Comparison of ENCODE assay signal across 23 mouse cellular contexts in the genomic region with DNA sequence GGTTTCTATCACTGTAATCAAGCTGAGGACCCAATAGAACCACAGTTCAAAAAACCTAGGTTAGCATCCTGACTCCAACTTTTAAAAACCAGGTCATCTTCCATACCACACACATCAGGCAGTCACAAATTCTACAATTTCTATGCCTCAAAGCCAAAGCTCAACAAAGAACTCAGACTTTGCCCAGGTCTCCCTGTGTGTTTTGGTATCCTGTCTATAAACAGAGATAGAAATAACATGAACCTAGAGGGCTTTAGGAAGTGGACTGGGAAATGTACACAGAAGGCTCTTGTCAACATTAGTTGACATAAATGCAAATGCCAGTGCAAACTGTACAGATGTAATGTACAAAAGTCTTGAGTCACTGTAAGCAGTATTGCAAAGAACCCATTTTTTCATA. TPM values are rescaled to one million over a fixed set of nuclear protein-coding genes. Genes with fewer than 3 reads are reported as not detected.
A peak's percentile ranks its signal among the peaks of the same experiment; 100 is the strongest.
DNase-seq lines count a peak whose midpoint lies in the region; ATAC-seq and TF ChIP-seq lines count a peak whose summit lies in the region.
"Had no signal": no experiment of that assay in that cellular context is flagged by ENCODE, and none has a peak within 500 bp of the region (broad histone marks: within the 10 kb centered on the region; RNA-seq: fewer than 3 reads in every experiment).

No protein-coding gene starts in this region.

- no peak overlapping the region for H3K4me3 ChIP-seq in hindbrain, embryonic 11.5 days (ENCODE audit: low read depth, low read length)
- no peak overlapping the region for H3K4me3 ChIP-seq in hindbrain, embryonic 14.5 days (replicated peaks; ENCODE audit: low read length)
- no peak overlapping the region for H3K4me3 ChIP-seq in liver, embryonic 15.5 days (replicated peaks)
- no peak overlapping the region for H3K4me3 ChIP-seq in liver, embryonic 11.5 days (ENCODE audit: low read depth, low read length)
- H3K4me3 ChIP-seq in liver, embryonic 16.5 days (ENCODE audit: low read depth, low read length): no peak overlapping the region
- no peak overlapping the region for H3K4me3 ChIP-seq in liver, postnatal 0 days (ENCODE audit: low read depth, low read length)
- no peak overlapping the region for H3K4me3 ChIP-seq in midbrain, embryonic 11.5 days (ENCODE audit: low read depth, low read length)
- no peak overlapping the region for H3K4me3 ChIP-seq in midbrain, postnatal 0 days (ENCODE audit: low read depth, low read length)

- ATAC-seq in hindbrain, embryonic 11.5 days (ENCODE audit: low FRiP score): no peak
- ATAC-seq in hindbrain, embryonic 14.5 days (ENCODE audit: low FRiP score): no peak
- peak; percentile 25; the same call in 1 of the 2 replicates for ATAC-seq in liver, embryonic 15.5 days (ENCODE audit: insufficient read depth)
- ATAC-seq in liver, embryonic 11.5 days (replicated peaks; ENCODE audit: low FRiP score): no peak
- peak; percentile 64 for ATAC-seq in liver, embryonic 16.5 days (ENCODE audit: low read depth)
- no peak for ATAC-seq in liver, postnatal 0 days
- ATAC-seq in midbrain, embryonic 11.5 days (ENCODE audit: low FRiP score): no peak
- ATAC-seq in midbrain, postnatal 0 days (ENCODE audit: low FRiP score): no peak
- ATAC-seq: activated CD4-positive, CD25-positive, alpha-beta regulatory T cell, adult 4 months; CD4-positive, CD25-positive, alpha-beta regulatory T cell, adult 4 months; Patski had no signal

- DNase-seq in hindbrain, embryonic 11.5 days (ENCODE audit: low spot score): no peak
- no peak for DNase-seq in hindbrain, embryonic 14.5 days (ENCODE audit: low spot score)
- DNase-seq in liver, embryonic 11.5 days (ENCODE audit: low spot score): no peak
- DNase-seq in liver, postnatal 0 days: no peak
- DNase-seq in midbrain, embryonic 11.5 days (ENCODE audit: low spot score, missing footprints): peak; percentile 75
- DNase-seq in midbrain, postnatal 0 days (ENCODE audit: low spot score): no peak
- DNase-seq: adrenal gland, adult 2 months; adrenal gland, adult 8-10 months; adrenal gland, postnatal 10 days; adrenal gland, postnatal 14 days; adrenal gland, postnatal 25 days; adrenal gland, postnatal 36 days; B cell, adult 2 months; cerebellum, adult 11 months; cerebellum, adult 11-12 months had no signal

- no peak overlapping the region for H3K9ac ChIP-seq in hindbrain, embryonic 11.5 days (ENCODE audit: low read depth, low read length)
- no peak overlapping the region for H3K9ac ChIP-seq in hindbrain, embryonic 14.5 days
- H3K9ac ChIP-seq in liver, embryonic 15.5 days: no peak overlapping the region
- no peak overlapping the region for H3K9ac ChIP-seq in liver, embryonic 11.5 days (ENCODE audit: low read depth, low read length)
- H3K9ac ChIP-seq in liver, embryonic 16.5 days (ENCODE audit: low read depth, low read length): no peak overlapping the region
- no peak overlapping the region for H3K9ac ChIP-seq in liver, postnatal 0 days (replicated peaks)
- H3K9ac ChIP-seq in midbrain, embryonic 11.5 days (ENCODE audit: low read length): no peak overlapping the region
- no peak overlapping the region for H3K9ac ChIP-seq in midbrain, postnatal 0 days (replicated peaks; ENCODE audit: low read length, poor library complexity, severe bottlenecking)

- H3K27me3 ChIP-seq in hindbrain, embryonic 11.5 days (ENCODE audit: control insufficient read depth, insufficient read depth, low read length): no peaks in the 10 kb centered on the region
- H3K27me3 ChIP-seq in hindbrain, embryonic 14.5 days (ENCODE audit: control insufficient read depth, insufficient read depth, low read length): no peaks in the 10 kb centered on the region
- H3K27me3 ChIP-seq in liver, embryonic 15.5 days: no peaks in the 10 kb centered on the region
- no peaks in the 10 kb centered on the region for H3K27me3 ChIP-seq in liver, embryonic 11.5 days (replicated peaks; ENCODE audit: control insufficient read depth, insufficient read depth, low read length)
- no peaks in the 10 kb centered on the region for H3K27me3 ChIP-seq in liver, embryonic 16.5 days (ENCODE audit: control insufficient read depth, insufficient read depth, low read depth, low read length)
- no peaks in the 10 kb centered on the region for H3K27me3 ChIP-seq in liver, postnatal 0 days (ENCODE audit: insufficient read depth, low read length)
- no peaks in the 10 kb centered on the region for H3K27me3 ChIP-seq in midbrain, embryonic 11.5 days (ENCODE audit: control insufficient read depth, insufficient read depth, low read length)
- no peaks in the 10 kb centered on the region for H3K27me3 ChIP-seq in midbrain, postnatal 0 days (ENCODE audit: insufficient read depth, low read length)
- H3K27me3 ChIP-seq: CH12.LX had no signal

- H3K4me1 ChIP-seq in hindbrain, embryonic 11.5 days (replicated peaks; ENCODE audit: control insufficient read depth, insufficient read depth, low read length): 0 out of 2 replicates have a peak, but pooled peaks cover 2% of the 10 kb centered on the region
- H3K4me1 ChIP-seq in hindbrain, embryonic 14.5 days (replicated peaks; ENCODE audit: control insufficient read depth, insufficient read depth, low read length): peaks cover 39% of the 10 kb centered on the region
- H3K4me1 ChIP-seq in liver, embryonic 15.5 days (replicated peaks): no peaks in the 10 kb centered on the region
- H3K4me1 ChIP-seq in liver, embryonic 11.5 days (replicated peaks; ENCODE audit: control insufficient read depth, insufficient read depth, low read length): no peaks in the 10 kb centered on the region
- H3K4me1 ChIP-seq in liver, embryonic 16.5 days (ENCODE audit: control insufficient read depth, low read depth, low read length): no peaks in the 10 kb centered on the region
- 0 out of 2 replicates have a peak, but pooled peaks cover 4% of the 10 kb centered on the region for H3K4me1 ChIP-seq in liver, postnatal 0 days (ENCODE audit: insufficient read depth)
- peaks cover 22% of the 10 kb centered on the region for H3K4me1 ChIP-seq in midbrain, embryonic 11.5 days (ENCODE audit: control insufficient read depth, insufficient read depth, low read length)
- H3K4me1 ChIP-seq in midbrain, postnatal 0 days (ENCODE audit: insufficient read depth, low read length): 0 out of 2 replicates have a peak, but pooled peaks cover 5% of the 10 kb centered on the region

- no peak for TF ChIP-seq CTCF in liver, postnatal 0 days (IDR thresholded peaks at IDR 0.05; ENCODE audit: low read depth)
- no peak for TF ChIP-seq CTCF in midbrain, postnatal 0 days (IDR thresholded peaks at IDR 0.05)

- H3K9me3 ChIP-seq in hindbrain, embryonic 11.5 days (ENCODE audit: control insufficient read depth, low read length): no peaks in the 10 kb centered on the region
- no peaks in the 10 kb centered on the region for H3K9me3 ChIP-seq in hindbrain, embryonic 14.5 days (ENCODE audit: control insufficient read depth, low read length)
- H3K9me3 ChIP-seq in liver, embryonic 15.5 days (replicated peaks): no peaks in the 10 kb centered on the region
- no peaks in the 10 kb centered on the region for H3K9me3 ChIP-seq in liver, embryonic 11.5 days (ENCODE audit: control insufficient read depth, low read length)
- H3K9me3 ChIP-seq in liver, embryonic 16.5 days (replicated peaks; ENCODE audit: control insufficient read depth, low read length): no peaks in the 10 kb centered on the region
- H3K9me3 ChIP-seq in liver, postnatal 0 days (ENCODE audit: low read length): no peaks in the 10 kb centered on the region
- H3K9me3 ChIP-seq in midbrain, embryonic 11.5 days (ENCODE audit: control insufficient read depth, low read length): no peaks in the 10 kb centered on the region
- no peaks in the 10 kb centered on the region for H3K9me3 ChIP-seq in midbrain, postnatal 0 days (ENCODE audit: low read length)
- H3K9me3 ChIP-seq: G1E had no signal

- H3K4me2 ChIP-seq in hindbrain, embryonic 11.5 days (replicated peaks; ENCODE audit: low read depth, low read length): no peak overlapping the region
- H3K4me2 ChIP-seq in hindbrain, embryonic 14.5 days (replicated peaks): no peak overlapping the region
- H3K4me2 ChIP-seq in liver, embryonic 15.5 days: no peak overlapping the region
- no peak overlapping the region for H3K4me2 ChIP-seq in liver, embryonic 11.5 days
- no peak overlapping the region for H3K4me2 ChIP-seq in liver, embryonic 16.5 days (ENCODE audit: low read depth, low read length)
- no peak overlapping the region for H3K4me2 ChIP-seq in liver, postnatal 0 days (ENCODE audit: low read depth, low read length)
- H3K4me2 ChIP-seq in midbrain, embryonic 11.5 days: no peak overlapping the region
- H3K4me2 ChIP-seq in midbrain, postnatal 0 days (ENCODE audit: low read depth, low read length, poor library complexity, severe bottlenecking): no peak overlapping the region

- no peaks in the 10 kb centered on the region for H3K36me3 ChIP-seq in hindbrain, embryonic 11.5 days (ENCODE audit: control insufficient read depth, insufficient read depth, low read length)
- H3K36me3 ChIP-seq in hindbrain, embryonic 14.5 days (replicated peaks; ENCODE audit: control insufficient read depth, insufficient read depth): no peaks in the 10 kb centered on the region
- H3K36me3 ChIP-seq in liver, embryonic 15.5 days (replicated peaks): no peaks in the 10 kb centered on the region
- H3K36me3 ChIP-seq in liver, embryonic 11.5 days (ENCODE audit: control insufficient read depth, insufficient read depth, low read length): no peaks in the 10 kb centered on the region
- no peaks in the 10 kb centered on the region for H3K36me3 ChIP-seq in liver, embryonic 16.5 days (ENCODE audit: control insufficient read depth, insufficient read depth)
- no peaks in the 10 kb centered on the region for H3K36me3 ChIP-seq in liver, postnatal 0 days (replicated peaks; ENCODE audit: insufficient read depth, low read length)
- H3K36me3 ChIP-seq in midbrain, embryonic 11.5 days (ENCODE audit: control insufficient read depth, insufficient read depth, low read length): no peaks in the 10 kb centered on the region
- no peaks in the 10 kb centered on the region for H3K36me3 ChIP-seq in midbrain, postnatal 0 days (ENCODE audit: insufficient read depth, low read length)
- H3K36me3 ChIP-seq: G1E had no signal

- TF ChIP-seq EP300 in liver, postnatal 0 days (IDR thresholded peaks at IDR 0.05; ENCODE audit: low read depth): no peak

- peak overlapping the region; percentile 27; the same call in 1 of the 2 replicates for H3K27ac ChIP-seq in hindbrain, embryonic 11.5 days (ENCODE audit: low read depth, low read length)
- H3K27ac ChIP-seq in hindbrain, embryonic 14.5 days: no peak overlapping the region
- H3K27ac ChIP-seq in liver, embryonic 15.5 days (replicated peaks): no peak overlapping the region
- no peak overlapping the region for H3K27ac ChIP-seq in liver, embryonic 11.5 days (ENCODE audit: low read depth, low read length)
- H3K27ac ChIP-seq in liver, embryonic 16.5 days (ENCODE audit: low read length): no peak overlapping the region
- no peak overlapping the region for H3K27ac ChIP-seq in liver, postnatal 0 days (ENCODE audit: low read depth)
- no peak overlapping the region for H3K27ac ChIP-seq in midbrain, embryonic 11.5 days (ENCODE audit: low read depth, low read length)
- H3K27ac ChIP-seq in midbrain, postnatal 0 days (ENCODE audit: low read depth, low read length): no peak overlapping the region

RNA-seq across cellular contexts. Expression of a gene that starts 13.5 kb away (rescaled TPM):
- 12.7 and 15.5 TPM in 2 replicates for polyA plus RNA-seq in hindbrain, embryonic 11.5 days (2014; fragmentation: Nextera tagmentation; extraction: Ambion mirVana)
- polyA plus RNA-seq in hindbrain, embryonic 14.5 days (2014; fragmentation: Nextera tagmentation; extraction: Ambion mirVana): 17.5 and 18.7 TPM in 2 replicates
- polyA plus RNA-seq in liver, embryonic 15.5 days (2015; fragmentation: Nextera tagmentation; extraction: Ambion mirVana): 0.06 and 0.07 TPM in 2 replicates
- 1.2 and 1.5 TPM in 2 replicates for polyA plus RNA-seq in liver, embryonic 11.5 days (2014; fragmentation: Nextera tagmentation; extraction: Ambion mirVana)
- 0.05 and 0.06 TPM in 2 replicates for polyA plus RNA-seq in liver, embryonic 16.5 days (2015; fragmentation: Nextera tagmentation; extraction: Ambion mirVana)
- polyA plus RNA-seq in liver, postnatal 0 days (2015; fragmentation: Nextera tagmentation; extraction: Ambion mirVana): 0.02 TPM in 2 replicates
- polyA plus RNA-seq in midbrain, embryonic 11.5 days (2014; fragmentation: Nextera tagmentation; extraction: Ambion mirVana): 13.0 and 13.5 TPM in 2 replicates
- 63.7 and 75.7 TPM in 2 replicates for total RNA-seq in midbrain, postnatal 0 days (2014; rRNA removed)
- polyA plus RNA-seq in midbrain, postnatal 0 days (2015; fragmentation: Nextera tagmentation; extraction: Ambion mirVana): 7.1 and 7.6 TPM in 2 replicates
- polyA plus RNA-seq: C2C12, G1E had no signal

Comparison
In these comparisons a context has a peak if more than half of its experiments do, and no peak if none do; other contexts are left out.
1. ATAC-seq: peak in liver, embryonic 15.5 days (single experiment) and liver, embryonic 16.5 days (single experiment); none in hindbrain, embryonic 11.5 days (single experiment), hindbrain, embryonic 14.5 days (single experiment), liver, embryonic 11.5 days (single experiment), liver, postnatal 0 days (single experiment), midbrain, embryonic 11.5 days (single experiment) and midbrain, postnatal 0 days (single experiment).